Mouse (Mus musculus) stomach, embryonic 14.5 days (tissue): ENCODE data around the gene 1300017J02Rik. TPM values are rescaled to one million over a fixed set of nuclear protein-coding genes. Genes with fewer than 3 reads are reported as not detected.

Experiments
- ATAC-seq: fragments of 200-750 bp; cut with Nextera tagmentation; 2 replicates; pipeline ENCODE4 v1.8.0; 2017; ENCODE audit warnings: low read depth, moderate TSS enrichment; ENCODE audit not compliant: insufficient number of reproducible peaks, insufficient read depth, low FRiP score
- H3K27ac ChIP-seq: fragments of 300-500 bp; sonication (generic); 2 replicates; pipeline ENCODE4 v1.5.1; 2014; ENCODE audit warnings: mild to moderate bottlenecking, low read length, moderate library complexity, mixed read lengths
- H3K27me3 ChIP-seq: fragments of 300-500 bp; sonication (generic); 2 replicates; pipeline ENCODE4 v1.6.1; 2014; ENCODE audit warnings: low read length, control low read depth, mixed read lengths; ENCODE audit not compliant: control insufficient read depth, insufficient read depth
- H3K36me3 ChIP-seq: fragments of 300-500 bp; sonication (generic); 2 replicates; pipeline ENCODE4 v1.6.1; 2014; ENCODE audit warnings: mild to moderate bottlenecking, control low read depth, low read length, moderate library complexity, mixed read lengths; ENCODE audit not compliant: control insufficient read depth, insufficient read depth
- H3K4me1 ChIP-seq: fragments of 300-500 bp; sonication (generic); 2 replicates; pipeline ENCODE4 v1.6.1; 2014; ENCODE audit warnings: low read length, control low read depth, mixed read lengths; ENCODE audit not compliant: control insufficient read depth, insufficient read depth
- H3K4me2 ChIP-seq: fragments of 300-500 bp; sonication (generic); replicated peaks from 2 replicates; pipeline ENCODE4 v1.6.1; 2014; ENCODE audit warnings: low read depth, low read length, control low read depth
- H3K4me3 ChIP-seq: fragments of 300-500 bp; sonication (generic); 2 replicates; pipeline ENCODE4 v1.5.1; 2014; ENCODE audit warnings: low read depth, low read length, control low read depth
- H3K9ac ChIP-seq: fragments of 300-500 bp; sonication (generic); replicated peaks from 2 replicates; pipeline ENCODE4 v1.6.1; 2014; ENCODE audit warnings: low read depth, mild to moderate bottlenecking, control low read depth, low read length, moderate library complexity, mixed read lengths
- H3K9me3 ChIP-seq: fragments of 300-500 bp; sonication (generic); 2 replicates; pipeline ENCODE4 v1.6.1; 2016; ENCODE audit warnings: low read depth, low read length, control low read depth; ENCODE audit not compliant: control insufficient read depth
- WGBS: fragments of 180-500 bp; shearing (Covaris S2); extraction: QIAGEN DNeasy Blood & Tissue Kit; methylation state at CpG from one replicate; pipeline ENCODE4 v1.1.7; 2014; 5-methylcytosine and 5-hydroxymethylcytosine counted together
- polyA plus RNA-seq: library from polyadenylated mRNA; unstranded; fragments of >200 nt; fragmentation: Nextera tagmentation; extraction: Ambion mirVana; gene quantifications from 2 replicates; pipeline ENCODE4 v1.2.1, GENCODE M21; 2014

Gene 1300017J02Rik
- polyA plus RNA-seq, 1 experiment from 2014 or later = not detected

- WGBS = 28% methylated on average over 4 of the region's 4 CpGs
- ATAC-seq = no peak
- no peaks in the 10 kb centered on the region for H3K27me3 ChIP-seq
- H3K9me3 ChIP-seq = no peaks in the 10 kb centered on the region
- H3K4me2 ChIP-seq = no peak overlapping the region
- H3K4me3 ChIP-seq = no peak overlapping the region
- H3K27ac ChIP-seq = no peak overlapping the region
- no peaks in the 10 kb centered on the region for H3K36me3 ChIP-seq
- H3K9ac ChIP-seq = no peak overlapping the region
- H3K4me1 ChIP-seq = no peaks in the 10 kb centered on the region
These were observed 56.3 kb downstream of the 1300017J02Rik start for GRCm38 (mm10) chr9:103248618-103249017.

DNA sequence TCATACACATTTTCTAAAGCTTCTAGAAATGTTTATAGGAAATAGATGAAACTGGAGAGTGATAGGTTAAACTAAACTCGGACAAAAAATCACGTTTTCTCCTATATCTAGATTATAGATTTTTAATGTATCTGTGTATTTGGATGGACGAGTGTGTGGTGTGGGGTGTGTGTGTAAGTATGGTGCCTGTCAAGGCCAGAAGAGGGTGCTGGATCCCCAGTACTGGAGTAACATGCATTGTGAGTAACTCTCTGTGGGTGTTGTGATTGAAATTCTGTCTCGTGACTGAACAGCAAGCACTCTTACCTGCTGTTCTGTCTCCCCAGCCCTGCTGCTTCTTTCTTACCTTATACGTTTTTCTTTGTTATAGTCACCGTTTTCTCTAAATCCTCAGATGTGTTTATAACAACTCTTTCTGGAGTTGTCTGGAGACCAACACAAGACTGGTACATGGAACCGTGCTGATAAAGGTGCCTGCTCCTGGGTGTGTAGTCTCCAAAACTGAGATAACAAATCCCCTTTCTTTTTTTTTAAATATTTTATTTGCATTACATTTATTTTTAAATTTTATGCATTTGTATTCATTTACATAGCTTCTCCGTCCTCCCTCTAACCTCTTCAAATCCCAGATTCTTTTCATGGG is 58.2 kb downstream of the 1300017J02Rik start:
- ATAC-seq = no peak
- H3K4me2 ChIP-seq = no peak overlapping the region
- H3K9me3 ChIP-seq = no peaks in the 10 kb centered on the region
- no peaks in the 10 kb centered on the region for H3K36me3 ChIP-seq
- no peak overlapping the region for H3K4me3 ChIP-seq
- no peaks in the 10 kb centered on the region for H3K27me3 ChIP-seq
- 82% methylated on average over 8 of the region's 8 CpGs for WGBS
- no peak overlapping the region for H3K27ac ChIP-seq
- no peaks in the 10 kb centered on the region for H3K4me1 ChIP-seq
- H3K9ac ChIP-seq = no peak overlapping the region

DNA sequence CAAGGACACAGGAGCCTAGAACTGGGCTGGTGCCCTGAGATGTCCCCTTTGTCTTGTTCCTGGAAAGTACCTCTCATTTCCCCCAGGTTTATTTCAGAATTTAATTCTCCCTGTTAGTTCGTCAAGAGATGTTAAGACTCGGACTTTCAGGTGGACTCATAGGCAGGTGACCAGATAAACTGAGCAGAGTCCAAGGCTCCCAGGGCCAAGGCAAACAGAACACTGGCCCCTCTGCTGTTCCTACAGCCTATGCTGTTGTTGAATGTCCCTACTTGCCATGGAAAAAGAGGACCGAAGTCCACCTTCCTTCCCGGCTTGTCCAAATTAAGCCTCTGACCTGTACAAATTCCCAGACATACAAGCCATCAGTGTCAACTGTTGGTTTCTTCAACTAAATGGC is 61.2 kb downstream of the 1300017J02Rik start:
- Histone ChIP-seq H3K9me3 (no peaks in the 10 kb centered on the region), H3K27me3 (no peaks in the 10 kb centered on the region), H3K4me3 (no peak overlapping the region), H3K4me1 (no peaks in the 10 kb centered on the region), H3K36me3 (no peaks in the 10 kb centered on the region), H3K4me2 (no peak overlapping the region), H3K9ac (no peak overlapping the region), H3K27ac (no peak overlapping the region)
- ATAC-seq = no peak
- 89% methylated on average over 4 of the region's 4 CpGs for WGBS

DNA sequence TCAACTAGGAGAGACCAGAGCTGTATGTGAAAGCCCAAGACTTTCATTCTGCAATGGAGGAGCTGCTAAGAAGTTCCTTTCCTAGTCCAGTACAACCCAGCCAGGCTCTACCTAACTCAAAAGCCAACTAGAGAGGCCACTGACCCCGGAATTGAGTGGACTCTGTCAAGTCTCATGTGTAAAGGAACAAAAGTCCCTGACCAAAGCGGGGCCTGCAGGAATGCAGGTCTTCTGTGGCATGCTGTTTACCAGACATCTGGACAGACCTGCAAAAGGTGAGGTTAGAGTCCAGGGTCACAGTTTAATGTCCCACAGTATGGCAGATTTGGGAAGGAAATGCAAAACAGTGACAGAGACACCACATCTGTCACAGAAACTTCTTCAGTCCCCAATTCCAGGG is 63.7 kb downstream of the 1300017J02Rik start:
- 65% methylated on average over 2 of the region's 2 CpGs for WGBS
- ATAC-seq = no peak

GRCm38 (mm10) chr9:103239471-103239870 is 65.4 kb downstream of the 1300017J02Rik start:
- no peak overlapping the region for H3K27ac ChIP-seq
- no peaks in the 10 kb centered on the region for H3K4me1 ChIP-seq
- H3K4me3 ChIP-seq = no peak overlapping the region
- H3K27me3 ChIP-seq = no peaks in the 10 kb centered on the region
- WGBS = 91% methylated on average over 6 of the region's 6 CpGs
- H3K4me2 ChIP-seq = no peak overlapping the region
- H3K36me3 ChIP-seq = no peaks in the 10 kb centered on the region
- H3K9me3 ChIP-seq = no peaks in the 10 kb centered on the region
- ATAC-seq = no peak
- no peak overlapping the region for H3K9ac ChIP-seq

More for the DNA sequence above, 63.7 kb downstream of the 1300017J02Rik start:
- H3K9ac ChIP-seq = no peak overlapping the region
- no peak overlapping the region for H3K27ac ChIP-seq
- H3K9me3 ChIP-seq = no peaks in the 10 kb centered on the region
- H3K27me3 ChIP-seq = no peaks in the 10 kb centered on the region
- no peaks in the 10 kb centered on the region for H3K4me1 ChIP-seq
- H3K36me3 ChIP-seq = no peaks in the 10 kb centered on the region
- H3K4me2 ChIP-seq = no peak overlapping the region
- H3K4me3 ChIP-seq = no peak overlapping the region

DNA sequence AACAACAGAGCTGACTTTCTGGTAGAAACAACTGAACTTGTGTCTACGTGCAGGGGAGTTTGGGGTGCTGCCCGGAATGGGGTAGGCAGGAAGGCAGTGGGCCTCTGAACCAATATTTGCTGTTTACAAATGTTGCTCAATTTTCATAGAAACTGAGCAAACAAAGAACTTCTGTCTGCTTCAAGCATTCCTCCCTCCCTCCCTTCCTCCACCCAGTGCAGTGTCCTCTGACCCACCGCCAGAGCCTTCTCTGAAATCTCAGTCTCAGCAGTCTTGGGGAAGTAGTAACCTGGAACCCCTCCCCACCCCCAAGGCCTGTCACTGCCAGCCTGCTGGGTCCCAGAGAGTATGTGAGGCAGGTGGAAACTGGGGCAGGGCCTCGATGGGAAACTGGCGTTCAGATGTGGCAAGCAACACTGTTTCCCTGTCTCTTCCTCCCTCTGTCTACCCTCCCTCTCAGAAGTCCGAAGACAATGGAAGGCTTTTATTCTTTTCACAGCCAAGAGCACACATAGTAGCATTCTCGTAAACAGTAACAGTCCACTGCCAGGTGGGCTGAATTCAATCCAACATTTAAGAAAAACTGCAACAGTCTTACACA is 70.2 kb downstream of the 1300017J02Rik start:
- H3K4me2 ChIP-seq = no peak overlapping the region
- H3K9me3 ChIP-seq = no peaks in the 10 kb centered on the region
- H3K4me3 ChIP-seq = no peak overlapping the region
- WGBS = 55% methylated on average over 7 of the region's 7 CpGs
- H3K9ac ChIP-seq = no peak overlapping the region
- H3K27me3 ChIP-seq = no peaks in the 10 kb centered on the region
- peak; percentile 34; the same call in 1 of the 2 replicates for ATAC-seq
- H3K4me1 ChIP-seq = no peaks in the 10 kb centered on the region
- no peaks in the 10 kb centered on the region for H3K36me3 ChIP-seq
- no peak overlapping the region for H3K27ac ChIP-seq

DNA sequence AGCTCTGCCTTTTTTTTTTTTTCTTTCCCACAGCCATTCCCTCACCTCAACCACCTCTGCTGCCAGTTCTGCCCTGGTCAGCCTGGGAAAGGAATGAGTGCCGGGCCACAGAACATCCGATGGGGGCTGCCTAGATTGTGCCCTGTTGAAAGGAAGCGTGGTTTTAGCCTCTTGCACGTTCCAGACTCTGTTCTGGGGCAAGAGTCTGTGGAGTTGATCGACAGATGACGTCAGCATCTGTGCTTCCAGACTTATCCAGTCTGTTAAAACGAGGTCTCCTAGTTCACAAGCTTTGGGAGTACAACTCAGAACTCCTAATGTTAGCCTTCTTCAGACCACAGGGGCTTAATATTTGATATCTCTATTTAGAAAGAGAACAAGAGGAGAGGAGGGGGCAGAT is 70.8 kb downstream of the 1300017J02Rik start:
- 77% methylated on average over 7 of the region's 7 CpGs for WGBS
- Histone ChIP-seq H3K27me3 (no peaks in the 10 kb centered on the region), H3K4me2 (no peak overlapping the region), H3K36me3 (no peaks in the 10 kb centered on the region), H3K27ac (no peak overlapping the region), H3K9me3 (no peaks in the 10 kb centered on the region), H3K4me1 (no peaks in the 10 kb centered on the region), H3K9ac (no peak overlapping the region), H3K4me3 (no peak overlapping the region)
- no peak for ATAC-seq

GRCm38 (mm10) chr9:103233006-103233395 is 71.9 kb downstream of the 1300017J02Rik start:
- Histone ChIP-seq H3K4me2 (no peak overlapping the region), H3K27ac (no peak overlapping the region), H3K27me3 (no peaks in the 10 kb centered on the region), H3K9ac (no peak overlapping the region), H3K9me3 (no peaks in the 10 kb centered on the region), H3K4me1 (no peaks in the 10 kb centered on the region), H3K36me3 (no peaks in the 10 kb centered on the region), H3K4me3 (no peak overlapping the region)
- 58% methylated on average over 7 of the region's 7 CpGs for WGBS
- no peak for ATAC-seq
